Mouse (Mus musculus) brain, embryonic 14.5 days (tissue): ENCODE data around the gene Ftsj3.

Experiments
- CTCF ChIP-seq: fragments of 200-500 bp; IDR thresholded peaks from 2 replicates; pipeline ENCODE4 v1.5.1; 2012; ENCODE audit warnings: inconsistent platforms, mild to moderate bottlenecking, moderate library complexity, borderline replicate concordance; ENCODE audit not compliant: insufficient read depth, insufficient read length; ENCODE audit errors: extremely low read depth
- POLR2A ChIP-seq: fragments of 200-500 bp; IDR thresholded peaks from 2 replicates; pipeline ENCODE4 v1.6.1; 2012; ENCODE audit warnings: mild to moderate bottlenecking, inconsistent platforms, borderline replicate concordance; ENCODE audit not compliant: poor library complexity, insufficient read depth, insufficient read length, severe bottlenecking; ENCODE audit errors: extremely low read depth

GRCm38 (mm10) chr11:106263963-106264362 lies 8.1 kb upstream of the Ftsj3 start:
- no peak for TF ChIP-seq CTCF
- no peak for TF ChIP-seq POLR2A
